Mouse (Mus musculus) hindbrain, embryonic 15.5 days (tissue): ENCODE results near the gene Nrip3. TPM values are rescaled to one million over a fixed set of nuclear protein-coding genes. Genes with fewer than 3 reads are reported as not detected.

ENCODE experiments used
- ATAC-seq: fragments of 200-750 bp; cut with Nextera tagmentation; 2 replicates; pipeline ENCODE4 v1.8.0; 2017; ENCODE audit warnings: low read depth, moderate number of reproducible peaks, moderate TSS enrichment; ENCODE audit not compliant: low FRiP score
- H3K27ac ChIP-seq: fragments of 300-500 bp; sonication (generic); replicated peaks from 2 replicates; pipeline ENCODE4 v1.5.1; 2015; ENCODE audit warnings: mild to moderate bottlenecking, inconsistent platforms
- H3K27me3 ChIP-seq: fragments of 300-500 bp; sonication (generic); 2 replicates; pipeline ENCODE4 v1.6.1; 2015; ENCODE audit warnings: control low read depth, inconsistent platforms
- H3K36me3 ChIP-seq: fragments of 300-500 bp; sonication (generic); 2 replicates; pipeline ENCODE4 v1.6.1; 2015; ENCODE audit warnings: control low read depth, inconsistent platforms
- H3K4me1 ChIP-seq: fragments of 300-500 bp; sonication (generic); replicated peaks from 2 replicates; pipeline ENCODE4 v1.6.1; 2015; ENCODE audit warnings: control low read depth, inconsistent platforms
- H3K4me2 ChIP-seq: fragments of 300-500 bp; sonication (generic); 2 replicates; pipeline ENCODE4 v1.6.1; 2015; ENCODE audit warnings: moderate library complexity, mild to moderate bottlenecking, inconsistent platforms
- H3K4me3 ChIP-seq: fragments of 300-500 bp; sonication (generic); 2 replicates; pipeline ENCODE4 v1.5.1; 2015; ENCODE audit warnings: mild to moderate bottlenecking, inconsistent platforms
- H3K9ac ChIP-seq: fragments of 300-500 bp; sonication (generic); 2 replicates; pipeline ENCODE4 v1.6.1; 2015; ENCODE audit warnings: inconsistent platforms
- H3K9me3 ChIP-seq: fragments of 300-500 bp; sonication (generic); 2 replicates; pipeline ENCODE4 v1.6.1; 2016; ENCODE audit warnings: control low read depth, inconsistent platforms
- WGBS: fragments of 180-500 bp; shearing (Covaris S2); methylation state at CpG from one replicate; pipeline ENCODE4 v1.1.7; 2015; 5-methylcytosine and 5-hydroxymethylcytosine counted together
- polyA plus RNA-seq: library from polyadenylated mRNA; unstranded; fragments of >200 nt; fragmentation: Nextera tagmentation; extraction: Ambion mirVana; gene quantifications from 2 replicates; pipeline ENCODE4 v1.2.1, GENCODE M21; 2015

Gene Nrip3
- 11.9 and 13.4 TPM in 2 replicates for polyA plus RNA-seq

GRCm38 (mm10) chr7:109781470-109782203 lies at the start of gene Nrip3:
Nrip3 (minus strand) TSS chr7:109782025.
- Histone ChIP-seq H3K36me3 (no peaks in the 10 kb centered on the region), H3K4me3 (peak within 1 kb of the TSS; percentile 68), H3K4me1 (peaks cover 19% of the 10 kb centered on the region), H3K9me3 (no peaks in the 10 kb centered on the region), H3K4me2 (peak within 1 kb of the TSS; percentile 96), H3K9ac (peak within 1 kb of the TSS; percentile 58), H3K27me3 (peaks cover 21% of the 10 kb centered on the region), H3K27ac (no peak within 1 kb of the TSS)
- WGBS = 2% methylated on average over 52 of the region's 52 CpGs
- peak; percentile 90 for ATAC-seq

- Histone ChIP-seq H3K4me3 (no peak overlapping the region), H3K36me3 (no peaks in the 10 kb centered on the region), H3K27ac (no peak overlapping the region), H3K27me3 (no peaks in the 10 kb centered on the region), H3K9ac (no peak overlapping the region), H3K4me2 (no peak overlapping the region), H3K9me3 (no peaks in the 10 kb centered on the region), H3K4me1 (no peaks in the 10 kb centered on the region)
- no peak for ATAC-seq
- WGBS = 66% methylated on average over 2 of the region's 2 CpGs
Measured at GRCm38 (mm10) chr7:109831376-109831775, 49.6 kb upstream of the Nrip3 start.

GRCm38 (mm10) chr7:109826911-109827310 lies 45.1 kb upstream of the Nrip3 start:
- no peak overlapping the region for H3K4me3 ChIP-seq
- no peak overlapping the region for H3K9ac ChIP-seq
- 90% methylated on average over 8 of the region's 8 CpGs for WGBS
- H3K4me2 ChIP-seq = no peak overlapping the region
- no peak for ATAC-seq
- no peak overlapping the region for H3K27ac ChIP-seq
- H3K4me1 ChIP-seq = no peaks in the 10 kb centered on the region
- H3K9me3 ChIP-seq = no peaks in the 10 kb centered on the region
- no peaks in the 10 kb centered on the region for H3K36me3 ChIP-seq
- no peaks in the 10 kb centered on the region for H3K27me3 ChIP-seq

GRCm38 (mm10) chr7:109825293-109825692 lies 43.5 kb upstream of the Nrip3 start:
- no peaks in the 10 kb centered on the region for H3K27me3 ChIP-seq
- H3K9me3 ChIP-seq = no peaks in the 10 kb centered on the region
- ATAC-seq = no peak
- no peak overlapping the region for H3K27ac ChIP-seq
- H3K4me3 ChIP-seq = no peak overlapping the region
- no peak overlapping the region for H3K4me2 ChIP-seq
- 70% methylated on average over 14 of the region's 14 CpGs for WGBS
- H3K36me3 ChIP-seq = no peaks in the 10 kb centered on the region
- H3K9ac ChIP-seq = no peak overlapping the region
- H3K4me1 ChIP-seq = no peaks in the 10 kb centered on the region

- Histone ChIP-seq H3K27ac (no peak overlapping the region), H3K4me2 (no peak overlapping the region), H3K4me3 (no peak overlapping the region), H3K4me1 (no peaks in the 10 kb centered on the region), H3K36me3 (no peaks in the 10 kb centered on the region), H3K9ac (no peak overlapping the region), H3K9me3 (no peaks in the 10 kb centered on the region), H3K27me3 (no peaks in the 10 kb centered on the region)
- no peak for ATAC-seq
- 95% methylated on average over 4 of the region's 4 CpGs for WGBS
Measured at GRCm38 (mm10) chr7:109818600-109818999, 36.8 kb upstream of the Nrip3 start.

GRCm38 (mm10) chr7:109817954-109818353 lies 36.1 kb upstream of the Nrip3 start:
- Histone ChIP-seq H3K36me3 (no peaks in the 10 kb centered on the region), H3K27ac (no peak overlapping the region), H3K9me3 (no peaks in the 10 kb centered on the region), H3K9ac (no peak overlapping the region), H3K4me2 (no peak overlapping the region), H3K27me3 (no peaks in the 10 kb centered on the region), H3K4me1 (no peaks in the 10 kb centered on the region), H3K4me3 (no peak overlapping the region)
- ATAC-seq = no peak

- Histone ChIP-seq H3K4me3 (no peak overlapping the region), H3K27me3 (no peaks in the 10 kb centered on the region), H3K36me3 (no peaks in the 10 kb centered on the region), H3K9ac (no peak overlapping the region), H3K9me3 (no peaks in the 10 kb centered on the region), H3K4me1 (no peaks in the 10 kb centered on the region), H3K27ac (no peak overlapping the region), H3K4me2 (no peak overlapping the region)
- WGBS = 20% methylated on average over 4 of the region's 4 CpGs
- ATAC-seq = no peak
Measured at GRCm38 (mm10) chr7:109813330-109814140, 31.7 kb upstream of the Nrip3 start.

GRCm38 (mm10) chr7:109807616-109808485 lies 26.0 kb upstream of the Nrip3 start:
- Histone ChIP-seq H3K27ac (no peak overlapping the region), H3K4me1 (no peaks in the 10 kb centered on the region), H3K4me3 (no peak overlapping the region), H3K4me2 (no peak overlapping the region), H3K36me3 (no peaks in the 10 kb centered on the region), H3K9me3 (no peaks in the 10 kb centered on the region), H3K9ac (no peak overlapping the region), H3K27me3 (no peaks in the 10 kb centered on the region)
- ATAC-seq = no peak
- WGBS = 83% methylated on average over 8 of the region's 8 CpGs

- no peaks in the 10 kb centered on the region for H3K27me3 ChIP-seq
Measured at GRCm38 (mm10) chr7:109804843-109805242, 23.0 kb upstream of the Nrip3 start.

GRCm38 (mm10) chr7:109804355-109804754 lies 22.5 kb upstream of the Nrip3 start:
- no peak overlapping the region for H3K27ac ChIP-seq
- H3K4me2 ChIP-seq = no peak overlapping the region
- H3K4me3 ChIP-seq = no peak overlapping the region
- H3K4me1 ChIP-seq = no peaks in the 10 kb centered on the region
- no peak for ATAC-seq
- 93% methylated on average over 6 of the region's 6 CpGs for WGBS
- H3K27me3 ChIP-seq = no peaks in the 10 kb centered on the region
- H3K36me3 ChIP-seq = no peaks in the 10 kb centered on the region
- no peaks in the 10 kb centered on the region for H3K9me3 ChIP-seq
- H3K9ac ChIP-seq = no peak overlapping the region

More at GRCm38 (mm10) chr7:109804843-109805242, 23.0 kb upstream of the Nrip3 start:
- Histone ChIP-seq H3K36me3 (no peaks in the 10 kb centered on the region), H3K27ac (no peak overlapping the region), H3K9ac (no peak overlapping the region), H3K9me3 (no peaks in the 10 kb centered on the region), H3K4me2 (no peak overlapping the region), H3K4me3 (no peak overlapping the region), H3K4me1 (no peaks in the 10 kb centered on the region)
- no peak for ATAC-seq
- WGBS = 73% methylated on average over 6 of the region's 6 CpGs

GRCm38 (mm10) chr7:109803516-109803915 lies 21.7 kb upstream of the Nrip3 start:
- no peak for ATAC-seq
- H3K27me3 ChIP-seq = no peaks in the 10 kb centered on the region
- no peak overlapping the region for H3K4me3 ChIP-seq
- no peaks in the 10 kb centered on the region for H3K4me1 ChIP-seq
- H3K9ac ChIP-seq = no peak overlapping the region
- H3K27ac ChIP-seq = no peak overlapping the region
- H3K9me3 ChIP-seq = no peaks in the 10 kb centered on the region
- H3K36me3 ChIP-seq = no peaks in the 10 kb centered on the region
- no peak overlapping the region for H3K4me2 ChIP-seq
- WGBS = 85% methylated on average over 1 of the region's 1 CpGs

GRCm38 (mm10) chr7:109800626-109801025 lies 18.8 kb upstream of the Nrip3 start:
- Histone ChIP-seq H3K4me3 (no peak overlapping the region), H3K4me2 (no peak overlapping the region), H3K9ac (no peak overlapping the region), H3K9me3 (no peaks in the 10 kb centered on the region), H3K4me1 (no peaks in the 10 kb centered on the region), H3K27ac (no peak overlapping the region), H3K36me3 (no peaks in the 10 kb centered on the region), H3K27me3 (no peaks in the 10 kb centered on the region)
- no peak for ATAC-seq
- 92% methylated on average over 4 of the region's 4 CpGs for WGBS
